Mouse (Mus musculus): ENCODE data around the gene Fanci. TPM values are rescaled to one million over a fixed set of nuclear protein-coding genes. Genes with fewer than 3 reads are reported as not detected.

The Fanci gene
- polyA plus RNA-seq, 1 experiment = 0.17 TPM

- DNase-seq = peak; percentile 50
- Histone ChIP-seq H3K27me3 (replicated peaks; ENCODE audit: control insufficient read depth, insufficient read depth, low read length) (no peaks in the 10 kb centered on the region), H3K4me3 (ENCODE audit: insufficient read depth, low read depth, low read length) (no peak overlapping the region), H3K27ac (ENCODE audit: insufficient read depth, low read depth, low read length) (no peak overlapping the region), H3K36me3 (ENCODE audit: control insufficient read depth, insufficient read depth, low read length) (no peaks in the 10 kb centered on the region), H3K4me1 (ENCODE audit: control insufficient read depth, insufficient read depth, low read length) (no peaks in the 10 kb centered on the region)
- no peak for TF ChIP-seq POLR2A (IDR thresholded peaks at IDR 0.05; ENCODE audit: low read depth, low read length)
- TF ChIP-seq CTCF (conservative IDR thresholded peaks at IDR 0.05; ENCODE audit: insufficient read depth, insufficient read length, low read depth, low read length) = peak; percentile 90
- 11% methylated on average over 8 of the region's 8 CpGs for WGBS
These were observed 102.2 kb downstream of the Fanci start for GRCm38 (mm10) chr7:79493915-79494314.

GRCm38 (mm10) chr7:79495988-79496815, 104.5 kb downstream of the Fanci start:
- TF ChIP-seq CTCF (conservative IDR thresholded peaks at IDR 0.05; ENCODE audit: insufficient read depth, insufficient read length, low read depth, low read length) = peak; percentile 93; the same call in 1 of the 2 replicates
- no peak for TF ChIP-seq POLR2A (IDR thresholded peaks at IDR 0.05; ENCODE audit: low read depth, low read length)
- no peak overlapping the region for H3K27ac ChIP-seq (ENCODE audit: insufficient read depth, low read depth, low read length)
- no peaks in the 10 kb centered on the region for H3K4me1 ChIP-seq (ENCODE audit: control insufficient read depth, insufficient read depth, low read length)
- peaks cover 2% of the 10 kb centered on the region for H3K27me3 ChIP-seq (replicated peaks; ENCODE audit: control insufficient read depth, insufficient read depth, low read length)
- WGBS = 4% methylated on average over 38 of the region's 38 CpGs
- 0 out of 2 replicates have a peak overlapping the region, but pooled peaks have one; percentile 15 for H3K4me3 ChIP-seq (ENCODE audit: insufficient read depth, low read depth, low read length)
- DNase-seq = peak; percentile 81
- H3K36me3 ChIP-seq (ENCODE audit: control insufficient read depth, insufficient read depth, low read length) = no peaks in the 10 kb centered on the region

GRCm38 (mm10) chr7:79496816-79497328, 105.1 kb downstream of the Fanci start:
- WGBS = 18% methylated on average over 9 of the region's 9 CpGs
- Histone ChIP-seq H3K36me3 (ENCODE audit: control insufficient read depth, insufficient read depth, low read length) (no peaks in the 10 kb centered on the region), H3K4me1 (ENCODE audit: control insufficient read depth, insufficient read depth, low read length) (no peaks in the 10 kb centered on the region), H3K27me3 (replicated peaks; ENCODE audit: control insufficient read depth, insufficient read depth, low read length) (peaks cover 3% of the 10 kb centered on the region), H3K27ac (ENCODE audit: insufficient read depth, low read depth, low read length) (no peak overlapping the region), H3K4me3 (ENCODE audit: insufficient read depth, low read depth, low read length) (no peak overlapping the region)
- no peak for TF ChIP-seq POLR2A (IDR thresholded peaks at IDR 0.05; ENCODE audit: low read depth, low read length)
- DNase-seq = no peak

GRCm38 (mm10) chr7:79497701-79498115, 106.0 kb downstream of the Fanci start:
- Histone ChIP-seq H3K27ac (ENCODE audit: insufficient read depth, low read depth, low read length) (no peak overlapping the region), H3K4me1 (ENCODE audit: control insufficient read depth, insufficient read depth, low read length) (no peaks in the 10 kb centered on the region), H3K4me3 (ENCODE audit: insufficient read depth, low read depth, low read length) (no peak overlapping the region), H3K27me3 (replicated peaks; ENCODE audit: control insufficient read depth, insufficient read depth, low read length) (peaks cover 3% of the 10 kb centered on the region), H3K36me3 (ENCODE audit: control insufficient read depth, insufficient read depth, low read length) (no peaks in the 10 kb centered on the region)
- no peak for DNase-seq
- TF ChIP-seq POLR2A (IDR thresholded peaks at IDR 0.05; ENCODE audit: low read depth, low read length) (no peak), CTCF (conservative IDR thresholded peaks at IDR 0.05; ENCODE audit: insufficient read depth, insufficient read length, low read depth, low read length) (no peak)
- WGBS = 12% methylated on average over 20 of the region's 20 CpGs

GRCm38 (mm10) chr7:79498356-79498755, 106.6 kb downstream of the Fanci start:
- H3K36me3 ChIP-seq (ENCODE audit: control insufficient read depth, insufficient read depth, low read length) = no peaks in the 10 kb centered on the region
- H3K27me3 ChIP-seq (replicated peaks; ENCODE audit: control insufficient read depth, insufficient read depth, low read length) = peaks cover 3% of the 10 kb centered on the region
- H3K4me3 ChIP-seq (ENCODE audit: insufficient read depth, low read depth, low read length) = no peak overlapping the region
- DNase-seq = no peak
- H3K27ac ChIP-seq (ENCODE audit: insufficient read depth, low read depth, low read length) = no peak overlapping the region
- WGBS = 13% methylated on average over 6 of the region's 6 CpGs
- TF ChIP-seq CTCF (conservative IDR thresholded peaks at IDR 0.05; ENCODE audit: insufficient read depth, insufficient read length, low read depth, low read length) = no peak
- no peak for TF ChIP-seq POLR2A (IDR thresholded peaks at IDR 0.05; ENCODE audit: low read depth, low read length)
- H3K4me1 ChIP-seq (ENCODE audit: control insufficient read depth, insufficient read depth, low read length) = no peaks in the 10 kb centered on the region

GRCm38 (mm10) chr7:79498965-79499595, 107.4 kb downstream of the Fanci start:
- WGBS = 1% methylated on average over 35 of the region's 35 CpGs
- H3K27me3 ChIP-seq (replicated peaks; ENCODE audit: control insufficient read depth, insufficient read depth, low read length) = peaks cover 3% of the 10 kb centered on the region
- TF ChIP-seq POLR2A (IDR thresholded peaks at IDR 0.05; ENCODE audit: low read depth, low read length) = no peak
- TF ChIP-seq CTCF (conservative IDR thresholded peaks at IDR 0.05; ENCODE audit: insufficient read depth, insufficient read length, low read depth, low read length) = no peak

More at GRCm38 (mm10) chr7:79498965-79499595, 107.4 kb downstream of the Fanci start:
- no peak overlapping the region for H3K4me3 ChIP-seq (ENCODE audit: insufficient read depth, low read depth, low read length)
- no peak overlapping the region for H3K27ac ChIP-seq (ENCODE audit: insufficient read depth, low read depth, low read length)
- H3K4me1 ChIP-seq (ENCODE audit: control insufficient read depth, insufficient read depth, low read length) = no peaks in the 10 kb centered on the region
- H3K36me3 ChIP-seq (ENCODE audit: control insufficient read depth, insufficient read depth, low read length) = no peaks in the 10 kb centered on the region
- peak; percentile 22 for DNase-seq

Other genes with a start within 250 kb of the Fanci start
- 177 and 191 TPM in 2 replicates for gene Mfge8, start 242.9 kb upstream of the Fanci start, polyA plus RNA-seq (2012; rRNA removed)
- 29.4 and 33.3 TPM in 2 replicates for gene Abhd2, start 118.7 kb upstream of the Fanci start, polyA plus RNA-seq (2012; rRNA removed)
- 0.33 TPM in 1 of 2 replicates, not detected in the other for gene Rlbp1, start 4.9 kb upstream of the Fanci start, polyA plus RNA-seq (2012; rRNA removed)
- gene Polg, start 74.4 kb downstream of the Fanci start, polyA plus RNA-seq (2012; rRNA removed) = 33.8 and 35.3 TPM in 2 replicates
- gene Rhcg, start 225.7 kb downstream of the Fanci start, polyA plus RNA-seq (2012; rRNA removed) = 170 and 188 TPM in 2 replicates

All from kidney, adult 2 months (tissue).